Mouse (Mus musculus) forelimb bud, embryonic 11.5 days (tissue): ENCODE data around the gene Ahdc1.
"Not testable (repeated sequence)": the region's sequence is repeated elsewhere in the genome, so short reads cannot be mapped to it uniquely, and the experiment has no call there.

Experiments
- DNase-seq: peaks from one replicate; pipeline ENCODE4 v3.0.0-alpha.2; 2012; ENCODE audit warnings: low read depth, low spot score

Ahdc1 gene

GRCm38 (mm10) chr4:132993553-132993952 lies 17.5 kb upstream of the Ahdc1 start:
- DNase-seq, result no peak

- DNase-seq, result no peak
Observed at GRCm38 (mm10) chr4:132997469-132998237, 13.4 kb upstream of the Ahdc1 start.

- DNase-seq, result no peak
Observed at GRCm38 (mm10) chr4:133002896-133003295, 8.2 kb upstream of the Ahdc1 start.

- no peak for DNase-seq
Observed at GRCm38 (mm10) chr4:133003316-133004018, 7.6 kb upstream of the Ahdc1 start.

- peak; percentile 92 for DNase-seq
Observed at GRCm38 (mm10) chr4:133005233-133005632, 5.8 kb upstream of the Ahdc1 start.

GRCm38 (mm10) chr4:133005885-133006451 lies 5.1 kb upstream of the Ahdc1 start:
- not testable (repeated sequence) for DNase-seq

- no peak for DNase-seq
Observed at GRCm38 (mm10) chr4:133007513-133008380, 3.3 kb upstream of the Ahdc1 start.

- DNase-seq, result peak; percentile 64
Observed at GRCm38 (mm10) chr4:133009131-133009530, 1.9 kb upstream of the Ahdc1 start.

GRCm38 (mm10) chr4:133009676-133010075 lies 1.4 kb upstream of the Ahdc1 start:
- no peak for DNase-seq

GRCm38 (mm10) chr4:133010611-133011010 lies 449 bp upstream of the Ahdc1 start:
- DNase-seq, result no peak

- peak; percentile 68 for DNase-seq
Observed at GRCm38 (mm10) chr4:133011821-133012775, 1.0 kb downstream of the Ahdc1 start.

- no peak for DNase-seq
Observed at GRCm38 (mm10) chr4:133012776-133013265, 1.8 kb downstream of the Ahdc1 start.

- DNase-seq, result no peak
Observed at GRCm38 (mm10) chr4:133013266-133013891, 2.3 kb downstream of the Ahdc1 start.

- no peak for DNase-seq
Observed at GRCm38 (mm10) chr4:133014088-133014487, 3.0 kb downstream of the Ahdc1 start.

- no peak for DNase-seq
Observed at GRCm38 (mm10) chr4:133014896-133015709, 4.0 kb downstream of the Ahdc1 start.

GRCm38 (mm10) chr4:133015710-133016651 lies 4.9 kb downstream of the Ahdc1 start:
- DNase-seq, result no peak

- no peak for DNase-seq
Observed at GRCm38 (mm10) chr4:133016677-133017415, 5.8 kb downstream of the Ahdc1 start.
